Mouse (Mus musculus) ZHBTc4 (cell line): Measurements from ENCODE around the gene Ccdc91.
A peak's percentile ranks its signal among the peaks of the same experiment; 100 is the strongest.

Experiments
- DNase-seq: peaks from one replicate; pipeline ENCODE4 v3.0.0-alpha.2; 2011; ENCODE audit warnings: low read depth, low spot score

The Ccdc91 gene

DNA sequence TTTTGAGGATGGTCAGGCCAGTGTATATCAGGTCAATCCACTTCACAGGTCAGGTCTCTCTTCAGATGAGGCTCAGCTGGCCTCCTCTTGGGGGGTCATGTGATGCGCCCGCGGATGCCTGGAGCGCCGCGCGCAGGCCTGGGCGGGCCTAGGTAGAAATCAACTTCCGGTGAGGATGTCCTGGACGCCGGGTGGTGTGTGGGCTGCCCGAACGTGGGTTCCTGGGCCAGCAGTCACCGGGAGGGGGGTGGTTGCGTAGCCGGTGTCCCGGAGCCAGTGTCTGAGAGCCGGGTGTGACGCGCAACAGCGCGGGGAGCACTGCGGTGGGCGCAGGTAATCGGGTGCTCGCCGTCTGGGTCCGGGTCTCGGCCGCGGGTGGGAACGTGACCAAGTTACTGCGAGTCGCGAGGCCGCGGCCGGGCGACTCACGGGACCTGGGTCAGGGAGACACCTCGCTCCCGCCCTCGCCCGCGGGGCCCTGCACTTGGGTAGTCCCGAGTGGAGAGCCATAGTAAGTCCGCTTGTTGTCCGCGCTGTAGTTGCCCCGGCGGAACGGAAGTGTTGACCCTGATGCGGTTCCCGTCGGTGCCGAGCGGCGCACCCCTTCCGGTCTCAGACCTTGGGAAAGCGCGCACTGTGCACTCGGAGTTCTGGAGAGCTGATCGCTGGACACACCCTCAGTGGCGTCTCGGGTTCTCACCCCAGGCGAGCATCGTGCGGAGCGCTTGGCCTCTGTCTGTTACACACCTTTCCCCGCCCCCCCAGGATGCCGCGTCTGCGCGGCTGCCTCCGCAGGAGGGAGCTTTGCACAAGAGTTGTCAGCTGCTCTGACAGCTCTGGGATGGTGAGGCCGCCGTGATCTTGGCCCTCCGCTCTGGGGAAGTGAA is at the start of gene Ccdc91:
Gene Ccdc91, plus strand, starts transcription at position 102 of the 887 bp plus-strand sequence.
- peak; percentile 97 for DNase-seq

DNA sequence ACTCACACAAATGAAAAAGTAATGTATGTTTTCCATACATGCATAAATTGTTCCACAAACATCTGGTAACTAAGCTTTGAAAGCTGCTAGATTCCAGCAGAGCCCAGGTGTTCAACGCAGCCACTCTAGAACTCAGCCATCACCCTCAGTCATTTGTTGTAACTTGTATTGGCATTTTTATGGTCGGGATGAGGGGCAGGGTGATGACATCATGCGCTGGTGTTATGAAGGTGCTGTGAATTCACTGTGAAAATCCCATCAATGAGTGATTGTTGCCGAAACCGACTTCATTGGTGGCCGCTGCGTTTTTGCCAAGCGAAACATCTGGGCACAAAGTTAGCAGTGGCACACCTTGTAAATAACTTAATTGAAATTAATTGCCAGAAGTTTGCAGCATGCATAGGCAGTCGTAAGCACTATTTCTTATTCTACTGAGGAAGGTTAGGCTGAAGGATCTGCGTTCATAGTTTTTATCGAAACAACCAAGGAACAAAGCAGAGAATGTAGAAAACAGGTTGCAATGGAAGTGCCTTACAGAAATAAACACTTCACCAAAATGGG is 48.6 kb upstream of the Ccdc91 start:
- DNase-seq, result no peak

DNA sequence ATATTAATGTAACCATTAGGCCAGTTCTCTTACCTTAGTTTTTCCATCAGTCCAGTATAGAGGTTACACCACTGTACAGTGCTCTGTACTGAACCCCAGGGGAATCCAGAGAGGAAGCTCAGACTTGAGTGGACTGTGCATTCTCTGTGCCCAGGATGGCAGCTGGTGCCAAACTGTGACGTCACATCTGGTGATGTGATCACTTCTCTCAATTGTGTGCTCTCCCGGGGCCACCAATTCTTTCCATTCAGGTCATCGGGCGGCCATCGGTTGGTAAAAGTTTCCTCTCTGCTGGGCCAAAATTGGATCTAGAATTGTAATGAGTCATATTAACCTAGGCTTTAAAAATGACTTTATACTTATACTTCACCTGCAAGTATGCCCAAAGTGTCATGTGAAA is 19.9 kb upstream of the Ccdc91 start:
- no peak for DNase-seq

DNA sequence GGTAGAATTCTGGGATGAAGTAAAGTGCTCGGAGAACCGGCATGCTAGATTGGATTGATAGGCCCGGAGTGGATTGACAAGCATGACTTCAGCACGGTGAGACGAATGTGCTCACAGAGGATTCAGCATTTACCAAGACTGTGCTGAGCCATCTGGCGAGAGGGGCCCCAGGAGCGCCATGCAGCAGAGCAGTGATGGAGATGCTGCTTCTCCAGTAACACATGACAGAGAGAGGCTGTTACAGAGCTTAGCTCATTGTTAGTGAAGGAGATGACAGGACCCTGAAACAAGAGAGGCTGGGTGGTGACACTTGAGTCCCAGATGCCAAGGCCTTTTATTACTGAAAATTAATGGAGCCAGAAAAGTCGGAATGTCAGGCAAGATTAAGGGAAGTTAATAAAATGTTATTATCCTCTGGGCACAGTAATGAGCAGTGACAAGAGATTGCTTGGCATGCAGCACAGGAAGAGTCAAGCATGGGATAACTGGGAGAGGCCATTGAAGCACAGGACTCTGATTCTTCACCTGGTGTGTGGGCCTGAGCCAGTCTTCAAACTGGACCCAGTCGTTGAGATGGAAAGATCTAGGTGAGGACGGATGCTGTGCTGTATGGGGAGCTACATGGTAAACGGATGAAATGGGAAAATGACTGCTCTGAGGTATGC is 16.9 kb upstream of the Ccdc91 start:
- no peak for DNase-seq

DNA sequence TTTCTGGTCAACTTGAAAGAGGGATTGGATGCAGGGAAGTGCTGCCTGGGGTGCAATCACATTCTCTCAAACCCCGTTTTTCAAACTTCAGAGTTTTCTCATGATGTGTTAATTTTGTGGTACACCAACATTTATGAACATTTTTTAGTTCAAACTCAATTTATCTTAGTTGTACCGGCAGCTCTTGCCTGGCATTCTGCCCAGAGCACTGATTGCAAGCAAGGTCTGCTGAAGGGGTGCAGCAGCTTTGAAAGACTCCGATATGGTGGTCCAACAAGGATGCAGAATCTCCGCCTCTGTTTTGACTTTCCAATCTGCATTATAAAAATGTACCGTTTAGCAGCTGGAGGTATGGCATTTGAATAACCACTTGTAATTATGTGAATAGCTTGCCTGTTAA is 5.6 kb upstream of the Ccdc91 start:
- DNase-seq, result no peak

DNA sequence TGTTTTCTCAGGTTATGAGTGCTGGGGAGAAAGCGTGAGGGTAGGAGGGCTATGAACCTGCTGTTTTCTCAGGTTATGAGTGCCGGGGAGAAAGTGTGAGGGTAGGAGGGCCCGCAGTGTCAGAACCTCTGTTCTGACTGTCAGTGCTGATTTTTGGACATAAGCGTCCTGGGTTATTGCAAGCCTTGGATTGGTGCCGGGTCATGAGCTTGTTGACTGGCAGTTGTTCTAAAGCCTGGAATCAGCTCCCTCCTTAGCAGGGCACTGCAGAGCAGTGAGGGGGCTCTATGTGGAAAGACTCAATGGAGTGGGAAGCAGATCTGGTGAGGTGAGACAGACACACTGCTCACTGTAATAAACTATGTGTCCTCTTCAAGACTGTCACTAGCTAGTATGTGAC is 5.5 kb downstream of the Ccdc91 start:
- no peak for DNase-seq

DNA sequence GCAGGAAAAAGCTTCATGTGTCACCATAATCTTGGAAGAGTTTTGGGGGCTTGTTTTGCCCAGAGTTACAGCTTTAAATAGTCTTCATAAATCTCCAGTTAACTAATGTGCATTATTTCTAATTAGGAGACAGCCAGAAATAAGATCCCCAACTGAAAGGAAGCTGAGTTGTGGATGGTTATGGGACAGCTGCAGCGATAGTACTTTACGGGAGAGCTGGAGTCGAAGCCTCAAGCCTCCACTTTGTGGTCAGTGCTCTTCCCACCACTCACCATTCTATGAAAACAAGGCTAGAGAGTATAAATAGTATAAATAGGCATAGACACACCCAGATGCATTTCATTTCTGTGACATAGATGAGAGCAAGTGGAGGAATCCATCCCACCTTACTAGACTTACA is 14.5 kb downstream of the Ccdc91 start:
- no peak for DNase-seq

DNA sequence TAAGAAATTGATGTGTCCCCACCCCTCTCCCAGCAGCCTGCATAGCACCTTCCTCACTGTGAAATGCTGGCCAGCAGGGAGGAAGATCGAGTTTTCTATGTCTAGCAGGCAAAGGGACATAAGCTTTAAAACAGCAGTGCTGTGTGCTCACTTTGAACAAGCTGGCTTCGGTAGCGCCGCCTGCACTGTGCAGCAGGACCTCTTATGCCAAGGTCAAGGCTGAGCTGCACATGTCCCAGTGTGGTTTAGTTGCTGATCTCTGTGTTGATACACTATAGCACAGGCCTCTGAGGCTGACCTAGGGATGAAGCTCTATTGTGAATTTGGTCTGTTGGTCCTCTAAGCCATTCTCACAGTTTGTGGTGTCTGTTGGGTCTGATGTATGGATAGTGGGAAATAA is 16.9 kb downstream of the Ccdc91 start:
- no peak for DNase-seq

DNA sequence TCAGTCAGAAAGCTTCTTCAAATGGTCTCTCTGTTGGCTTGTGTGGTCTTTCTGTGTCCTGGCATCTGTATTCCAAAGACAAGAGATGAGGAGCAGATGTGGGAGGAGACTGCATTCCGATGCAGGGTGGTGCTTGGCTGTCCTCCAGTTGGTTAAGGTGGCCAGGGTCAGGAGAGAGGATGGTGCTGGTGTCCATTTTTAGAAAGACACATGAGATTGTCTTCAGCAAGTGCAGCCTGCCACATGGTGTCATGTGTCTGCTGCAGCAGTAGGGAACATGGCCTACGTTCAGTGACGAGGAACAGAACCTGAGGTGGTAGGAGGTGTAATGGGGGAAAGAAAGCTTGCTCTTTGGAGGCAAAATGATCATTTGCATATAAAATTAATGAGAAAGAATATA is 25.8 kb downstream of the Ccdc91 start:
- DNase-seq, result no peak

DNA sequence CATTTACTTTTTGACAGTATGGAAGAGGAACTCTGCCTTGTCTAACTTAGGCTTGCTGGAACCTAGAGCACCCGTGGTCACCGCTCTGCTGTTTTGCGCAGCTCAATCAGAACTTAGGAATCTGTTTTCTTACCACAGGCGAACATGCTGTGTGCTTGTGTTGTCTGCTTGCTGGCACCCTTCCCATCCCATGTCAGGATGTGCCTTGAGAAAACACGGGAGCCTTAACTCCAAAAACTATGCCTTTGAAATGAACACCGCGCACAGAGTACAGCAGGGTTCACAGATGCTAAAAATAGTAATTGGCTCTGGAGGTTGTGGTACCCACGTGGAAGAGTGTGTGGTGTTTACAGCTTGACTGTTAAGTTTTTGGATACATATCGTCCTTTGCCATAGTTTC is 30.4 kb downstream of the Ccdc91 start:
- no peak for DNase-seq

DNA sequence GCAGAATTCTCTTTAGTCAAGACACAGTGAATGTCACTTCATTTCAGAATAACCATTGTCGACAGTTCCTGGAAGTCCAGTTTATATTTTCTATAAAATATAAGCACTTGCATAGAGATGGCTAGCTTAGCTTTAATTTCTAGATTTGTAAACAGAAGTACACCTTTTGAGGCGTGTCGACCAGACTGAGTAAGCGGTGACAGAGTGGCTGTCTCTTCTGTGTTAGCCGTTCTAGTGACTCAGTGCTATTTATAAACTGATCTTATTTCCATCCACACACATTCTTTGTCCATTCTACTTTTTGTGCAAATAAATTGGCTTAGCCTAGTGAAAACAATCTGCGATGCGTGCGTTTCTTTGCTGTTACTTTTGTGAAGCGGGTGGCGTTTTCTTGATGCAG is 30.9 kb downstream of the Ccdc91 start:
- no peak for DNase-seq

DNA sequence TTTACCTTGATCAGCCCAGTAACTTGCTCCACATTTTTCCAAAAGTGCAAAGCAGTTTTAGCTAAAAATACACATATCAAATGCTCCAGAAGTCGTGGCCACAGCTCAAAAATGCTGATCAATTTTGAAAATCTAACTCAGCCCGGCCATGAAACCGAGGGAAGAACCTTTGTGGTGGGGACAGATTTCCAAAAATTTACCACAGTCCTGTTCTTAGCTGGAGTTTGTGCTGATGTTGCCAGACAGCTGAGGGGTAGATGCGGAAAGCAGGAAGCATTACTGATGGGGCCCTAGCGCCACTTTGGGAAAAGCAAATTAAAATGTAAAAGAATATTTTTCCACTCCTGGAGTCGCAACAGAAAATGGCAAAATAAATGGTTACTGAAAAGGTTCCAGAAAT is 31.6 kb downstream of the Ccdc91 start:
- no peak for DNase-seq

DNA sequence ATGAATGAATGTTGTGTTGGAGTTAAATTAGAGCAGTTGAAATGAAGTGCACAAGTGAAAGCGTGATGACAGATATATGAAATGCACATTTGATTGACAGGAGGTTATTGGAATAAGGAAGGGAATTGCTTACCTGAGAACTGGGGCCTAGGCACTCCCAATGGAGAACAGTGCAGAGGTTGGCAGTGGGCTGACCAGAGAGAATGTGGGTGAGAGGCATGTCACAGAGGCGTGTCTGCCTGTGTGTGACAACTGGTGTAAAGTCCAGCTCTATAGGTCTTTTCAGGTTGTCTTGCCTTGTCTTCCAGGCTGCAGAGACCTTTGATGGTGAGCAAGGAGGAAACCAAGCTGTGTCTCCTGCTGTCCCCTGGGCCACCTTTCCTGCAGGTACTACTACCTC is 34.9 kb downstream of the Ccdc91 start:
- no peak for DNase-seq

DNA sequence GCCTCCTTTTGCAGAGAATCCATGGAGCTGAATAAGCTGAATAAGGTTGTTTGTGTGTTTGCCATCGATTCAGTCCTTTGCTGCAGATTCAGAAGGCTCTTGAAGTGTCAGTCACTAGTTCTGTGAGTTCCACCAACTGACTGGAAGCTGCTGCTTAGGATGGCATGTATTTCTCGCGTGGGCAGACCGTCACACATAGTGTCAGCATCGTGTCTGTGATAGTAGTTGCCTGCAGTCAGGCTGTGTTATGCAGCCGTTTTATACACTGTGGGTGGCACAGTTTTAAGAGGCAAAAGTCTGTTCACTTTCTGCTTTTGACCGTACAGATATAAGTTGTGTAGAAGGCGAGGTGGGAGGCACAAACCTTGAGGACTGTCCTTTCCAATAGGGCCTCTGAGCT is 42.3 kb downstream of the Ccdc91 start:
- DNase-seq, result no peak

DNA sequence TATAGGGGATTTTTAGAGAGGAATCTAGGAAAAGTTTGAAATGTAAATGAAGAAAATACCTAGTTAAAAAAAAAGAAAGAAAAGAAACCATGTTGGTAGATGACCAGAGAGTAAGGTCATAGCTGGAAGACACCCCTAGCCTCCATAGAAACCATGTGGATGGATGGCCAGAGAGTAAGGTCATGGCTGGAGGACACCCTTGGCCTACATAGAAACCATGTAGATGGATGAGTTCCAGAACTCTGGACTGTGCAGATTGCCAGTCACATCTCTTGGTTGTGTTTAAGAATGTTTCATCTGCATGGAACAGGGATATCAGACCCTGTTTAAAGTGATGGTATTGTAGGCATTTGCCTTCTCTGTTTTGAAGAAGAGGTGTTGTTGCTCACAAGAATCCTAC is 49.6 kb downstream of the Ccdc91 start:
- no peak for DNase-seq

DNA sequence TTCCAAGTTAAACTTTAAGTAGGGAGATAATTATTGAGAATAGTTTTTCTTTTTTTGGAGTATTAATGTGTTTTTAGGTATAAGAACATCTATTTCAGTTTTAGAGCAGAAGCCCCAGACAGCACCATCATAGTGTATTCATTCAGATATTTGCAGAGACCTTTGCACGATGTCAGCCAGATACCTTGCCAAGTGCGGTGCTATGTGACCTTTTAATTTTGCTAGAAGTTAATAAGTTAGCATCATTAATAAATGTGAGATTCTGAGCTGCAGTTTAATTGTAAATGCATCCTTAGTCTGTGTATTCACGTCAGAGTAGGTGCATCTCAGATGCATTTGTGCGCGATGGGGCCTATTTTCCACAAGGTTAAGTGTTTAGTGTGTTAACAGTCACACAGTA is 59.3 kb downstream of the Ccdc91 start:
- DNase-seq, result no peak

DNA sequence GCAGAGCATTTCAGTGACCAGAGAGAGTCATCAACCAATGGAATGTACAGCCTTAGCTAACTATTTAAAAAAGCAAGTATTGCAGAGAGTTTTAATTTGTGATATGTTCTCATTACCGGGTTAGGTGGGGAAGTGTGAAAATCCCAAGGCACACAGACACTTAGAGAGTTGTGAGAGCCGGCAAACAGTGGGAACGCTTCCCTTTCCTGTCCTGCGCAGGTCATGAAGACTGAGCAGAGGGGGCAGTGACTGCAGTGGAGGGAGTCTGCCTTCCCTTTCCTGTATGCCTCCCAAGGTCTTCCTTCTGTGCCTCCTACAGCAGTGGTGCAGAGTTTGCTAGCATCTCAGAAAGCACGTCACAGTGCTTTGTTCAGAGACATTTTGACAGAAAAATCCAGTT is 62.6 kb downstream of the Ccdc91 start:
- DNase-seq, result no peak

DNA sequence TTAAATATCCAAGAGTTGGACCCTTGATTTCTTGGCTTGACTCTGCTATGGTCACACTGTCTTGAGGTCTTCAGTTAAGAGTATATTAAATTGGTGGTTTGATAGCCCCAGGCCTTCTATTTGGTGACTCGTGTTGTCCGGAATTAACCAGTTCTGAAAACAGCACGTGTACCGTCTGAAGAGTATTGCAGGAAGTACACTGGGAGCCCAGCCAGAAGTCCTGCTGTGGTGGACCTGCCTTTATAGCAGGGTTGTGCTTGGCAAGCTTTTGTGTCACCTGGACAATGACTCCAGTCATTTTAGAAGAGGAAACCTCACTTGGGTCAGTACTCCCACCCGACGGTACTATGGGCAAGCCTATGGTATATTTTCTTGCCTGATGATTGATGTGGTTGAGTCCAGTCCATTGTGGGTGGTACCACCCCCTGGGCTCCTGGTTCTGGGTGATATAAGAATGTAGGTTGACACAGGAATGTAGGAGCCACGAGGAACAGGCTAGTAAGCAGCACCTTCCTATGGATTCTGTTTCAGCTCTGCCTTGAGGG is 63.5 kb downstream of the Ccdc91 start:
- no peak for DNase-seq

DNA sequence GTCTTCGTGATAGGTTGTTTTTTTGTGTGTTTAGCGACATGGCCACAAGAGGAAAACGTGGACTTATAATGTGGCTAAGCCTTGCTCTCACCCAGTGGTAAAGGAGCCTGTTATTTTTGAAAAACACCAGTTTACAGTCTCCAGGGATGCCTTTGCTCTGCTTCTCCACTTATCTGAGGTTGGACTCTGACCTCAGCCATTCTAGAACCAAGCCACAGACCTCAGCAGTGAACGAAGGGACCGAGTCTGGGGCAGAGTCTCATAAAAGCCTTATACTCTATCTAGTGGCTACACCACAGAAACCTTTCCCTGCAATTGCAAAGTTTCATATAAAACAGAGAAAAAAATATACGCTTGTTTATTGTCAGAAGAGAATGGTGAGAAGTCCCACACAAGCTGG is 65.3 kb downstream of the Ccdc91 start:
- DNase-seq, result no peak

DNA sequence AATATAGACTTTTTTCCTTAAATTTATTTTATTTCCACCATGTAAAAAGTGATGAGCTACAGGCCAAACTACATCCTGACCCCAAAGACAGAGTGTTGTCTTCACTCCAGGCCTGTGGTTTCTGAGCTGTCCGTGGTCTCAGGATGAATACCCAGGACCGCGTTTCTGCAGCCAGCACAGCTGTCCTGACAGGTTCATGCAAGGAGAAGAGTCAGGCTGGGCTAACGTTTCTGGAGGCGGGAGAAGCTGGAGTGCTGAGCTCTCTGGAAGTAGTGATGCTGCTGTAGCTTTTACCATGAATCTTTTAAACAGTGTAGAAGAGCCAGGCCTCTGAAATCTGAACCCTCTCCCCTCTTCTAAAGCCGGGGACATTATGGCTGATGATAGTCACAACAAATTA is 80.0 kb downstream of the Ccdc91 start:
- DNase-seq, result no peak

DNA sequence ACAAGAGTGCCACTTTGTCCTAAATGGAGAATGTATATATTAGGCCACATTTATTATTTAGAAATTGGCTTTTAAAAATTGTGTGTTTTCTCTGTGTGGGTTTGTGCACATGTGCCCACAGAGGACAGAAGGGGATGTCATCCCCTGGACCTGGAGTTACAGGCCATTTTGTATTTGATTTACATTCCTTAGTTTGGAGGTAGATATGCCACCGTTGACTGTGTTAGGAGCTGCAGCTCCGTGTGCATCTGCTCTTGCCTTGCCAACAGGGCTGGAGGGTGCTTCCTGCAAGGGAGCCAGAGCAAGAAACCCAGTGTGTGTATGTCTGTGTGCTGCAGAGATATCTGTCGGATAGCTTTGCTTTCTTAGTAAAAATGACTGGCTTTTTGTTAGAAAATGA is 83.7 kb downstream of the Ccdc91 start:
- DNase-seq, result no peak

DNA sequence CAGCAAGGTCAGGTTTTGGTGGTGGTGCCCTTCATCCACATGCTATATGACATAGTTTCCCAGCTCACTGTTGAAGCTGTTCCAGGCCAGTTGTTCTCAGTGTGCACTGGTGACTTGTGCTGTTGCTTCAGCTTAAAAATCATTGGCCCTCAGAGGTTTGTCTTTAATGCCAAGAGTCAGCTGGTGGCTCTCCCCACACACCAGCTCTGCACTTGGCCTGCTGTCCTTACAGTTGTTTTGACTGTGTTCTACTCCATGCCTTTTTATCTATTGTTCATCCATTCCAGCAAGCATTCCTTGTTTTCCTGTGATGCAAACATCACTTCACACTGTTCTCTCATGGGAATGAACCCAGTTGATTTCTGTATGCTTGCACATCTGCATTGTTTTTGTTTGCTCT is 84.8 kb downstream of the Ccdc91 start:
- no peak for DNase-seq

DNA sequence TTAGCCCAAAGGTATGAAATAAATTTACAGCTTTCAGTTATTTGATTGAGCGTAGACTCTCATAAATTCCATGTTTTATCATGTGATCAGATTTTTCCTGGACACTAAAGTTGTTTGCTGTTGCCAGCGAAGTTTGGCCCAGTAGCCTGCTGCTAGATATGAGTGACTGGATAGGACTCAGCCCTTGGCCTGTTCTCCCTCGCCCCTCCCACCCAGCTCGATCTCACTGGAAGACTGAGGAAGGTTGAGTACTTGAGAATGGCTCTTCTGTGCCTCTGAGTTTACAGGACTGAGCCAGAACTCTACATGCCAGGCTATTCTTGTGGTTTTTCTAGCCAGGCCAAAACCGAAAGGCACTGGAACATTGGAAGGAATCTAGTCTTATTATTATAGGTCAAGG is 93.6 kb downstream of the Ccdc91 start:
- DNase-seq, result no peak
